Mouse (Mus musculus) hindbrain, embryonic 14.5 days (tissue): ENCODE measurements around the gene Acsl5. TPM values are rescaled to one million over a fixed set of nuclear protein-coding genes. Genes with fewer than 3 reads are reported as not detected.

ENCODE experiments used
- ATAC-seq: fragments of 200-750 bp; cut with Nextera tagmentation; 2 replicates; pipeline ENCODE4 v1.8.0; 2017; ENCODE audit warnings: moderate number of reproducible peaks, mild to moderate bottlenecking, moderate TSS enrichment, moderate library complexity; ENCODE audit not compliant: low FRiP score
- DNase-seq: peaks from one replicate; pipeline ENCODE4 v3.0.0-alpha.2; 2015; ENCODE audit warnings: low spot score
- H3K27ac ChIP-seq: fragments of 300-500 bp; sonication (generic); 2 replicates; pipeline ENCODE4 v1.5.1; 2014; ENCODE audit warnings: mild to moderate bottlenecking, moderate library complexity
- H3K27me3 ChIP-seq: fragments of 300-500 bp; sonication (generic); 2 replicates; pipeline ENCODE4 v1.6.1; 2014; ENCODE audit warnings: mild to moderate bottlenecking, low read length, mixed read lengths; ENCODE audit not compliant: control insufficient read depth, insufficient read depth
- H3K36me3 ChIP-seq: fragments of 300-500 bp; sonication (generic); replicated peaks from 2 replicates; pipeline ENCODE4 v1.6.1; 2014; ENCODE audit not compliant: control insufficient read depth, insufficient read depth
- H3K4me1 ChIP-seq: fragments of 300-500 bp; sonication (generic); replicated peaks from 2 replicates; pipeline ENCODE4 v1.6.1; 2014; ENCODE audit warnings: antibody characterized with exemption, low read length, mixed read lengths; ENCODE audit not compliant: control insufficient read depth, insufficient read depth
- H3K4me2 ChIP-seq: fragments of 300-500 bp; sonication (generic); replicated peaks from 2 replicates; pipeline ENCODE4 v1.6.1; 2014; ENCODE audit warnings: mild to moderate bottlenecking, moderate library complexity
- H3K4me3 ChIP-seq: fragments of 300-500 bp; sonication (generic); replicated peaks from 2 replicates; pipeline ENCODE4 v1.5.1; 2014; ENCODE audit warnings: mild to moderate bottlenecking, low read length
- H3K9ac ChIP-seq: fragments of 300-500 bp; sonication (generic); 2 replicates; pipeline ENCODE4 v1.6.1; 2014
- H3K9me3 ChIP-seq: fragments of 300-500 bp; sonication (generic); 2 replicates; pipeline ENCODE4 v1.6.1; 2016; ENCODE audit warnings: low read length; ENCODE audit not compliant: control insufficient read depth
- WGBS: fragments of 180-500 bp; shearing (Covaris S2); extraction: QIAGEN DNeasy Blood & Tissue Kit; methylation state at CpG from one replicate; pipeline ENCODE4 v1.1.7; 2014; 5-methylcytosine and 5-hydroxymethylcytosine counted together
- polyA plus RNA-seq: library from polyadenylated mRNA; unstranded; fragments of >200 nt; fragmentation: Nextera tagmentation; extraction: Ambion mirVana; gene quantifications from 2 replicates; pipeline ENCODE4 v1.2.1, GENCODE M21; 2014

Acsl5 gene
- polyA plus RNA-seq, 1 experiment from 2014 or later, result 17.3 TPM

DNA sequence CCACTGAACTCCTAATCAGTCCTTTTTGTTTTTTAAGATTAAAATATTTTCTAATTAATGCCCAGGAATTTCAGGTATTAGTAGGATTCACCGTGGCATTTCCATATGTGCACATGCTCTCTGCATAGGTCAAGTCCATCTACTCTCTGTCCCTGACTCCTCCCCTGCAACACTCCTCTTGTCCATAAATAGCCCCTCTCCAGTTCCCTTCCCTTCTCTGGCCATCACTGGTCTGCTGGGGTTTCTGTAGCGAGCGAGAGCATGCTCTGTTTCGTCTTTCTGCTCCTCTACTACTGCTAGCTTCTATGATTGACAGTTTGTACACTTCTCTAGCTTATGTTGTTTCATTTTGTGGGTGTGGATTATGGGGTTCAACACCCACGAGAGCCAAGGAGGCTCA lies 80.0 kb downstream of the Acsl5 start:
- Histone ChIP-seq H3K9ac (no peak overlapping the region), H3K27me3 (no peaks in the 10 kb centered on the region), H3K36me3 (peaks cover 42% of the 10 kb centered on the region), H3K9me3 (no peaks in the 10 kb centered on the region), H3K27ac (no peak overlapping the region), H3K4me2 (no peak overlapping the region), H3K4me1 (no peaks in the 10 kb centered on the region), H3K4me3 (no peak overlapping the region)
- 91% methylated on average over 5 of the region's 5 CpGs for WGBS
- ATAC-seq (no peak), DNase-seq (no peak)

- ATAC-seq (peak; percentile 80; the same call in 1 of the 2 replicates), DNase-seq (peak; percentile 87)
- H3K9ac ChIP-seq, result no peak overlapping the region
- H3K4me2 ChIP-seq, result no peak overlapping the region
- H3K4me3 ChIP-seq, result no peak overlapping the region
- no peaks in the 10 kb centered on the region for H3K27me3 ChIP-seq
- peaks cover 42% of the 10 kb centered on the region for H3K36me3 ChIP-seq
- H3K4me1 ChIP-seq, result no peaks in the 10 kb centered on the region
- no peak overlapping the region for H3K27ac ChIP-seq
- no peaks in the 10 kb centered on the region for H3K9me3 ChIP-seq
- 91% methylated on average over 8 of the region's 8 CpGs for WGBS
These were observed 81.0 kb downstream of the Acsl5 start for GRCm38 (mm10) chr19:55332641-55333268.

DNA sequence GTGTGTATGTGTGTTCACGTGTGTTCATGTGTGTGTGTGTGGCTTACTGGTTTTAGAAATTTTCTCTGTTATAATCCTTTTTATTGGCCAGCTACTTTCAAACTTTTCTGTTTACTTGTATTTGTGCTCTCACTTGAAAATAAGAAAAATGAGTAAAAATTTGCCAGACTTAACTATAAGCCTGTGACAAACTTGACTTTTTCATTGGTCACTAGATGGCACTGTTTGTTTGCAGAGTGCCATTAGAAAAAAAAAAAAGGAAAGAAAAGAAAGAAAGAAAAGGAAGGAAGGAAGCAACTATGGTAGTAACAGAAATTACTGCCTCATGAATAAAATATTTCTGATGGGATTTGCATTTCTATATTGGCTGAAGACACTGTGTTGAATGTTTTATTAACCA lies 84.1 kb downstream of the Acsl5 start:
- H3K9me3 ChIP-seq, result no peaks in the 10 kb centered on the region
- no peak overlapping the region for H3K9ac ChIP-seq
- H3K4me1 ChIP-seq, result no peaks in the 10 kb centered on the region
- H3K27ac ChIP-seq, result no peak overlapping the region
- H3K27me3 ChIP-seq, result no peaks in the 10 kb centered on the region
- H3K4me2 ChIP-seq, result no peak overlapping the region
- ATAC-seq (no peak), DNase-seq (peak; percentile 75)
- H3K36me3 ChIP-seq, result peaks cover 11% of the 10 kb centered on the region; the same call in 1 of the 2 replicates
- H3K4me3 ChIP-seq, result no peak overlapping the region
- WGBS, result 95% methylated on average over 1 of the region's 1 CpGs

DNA sequence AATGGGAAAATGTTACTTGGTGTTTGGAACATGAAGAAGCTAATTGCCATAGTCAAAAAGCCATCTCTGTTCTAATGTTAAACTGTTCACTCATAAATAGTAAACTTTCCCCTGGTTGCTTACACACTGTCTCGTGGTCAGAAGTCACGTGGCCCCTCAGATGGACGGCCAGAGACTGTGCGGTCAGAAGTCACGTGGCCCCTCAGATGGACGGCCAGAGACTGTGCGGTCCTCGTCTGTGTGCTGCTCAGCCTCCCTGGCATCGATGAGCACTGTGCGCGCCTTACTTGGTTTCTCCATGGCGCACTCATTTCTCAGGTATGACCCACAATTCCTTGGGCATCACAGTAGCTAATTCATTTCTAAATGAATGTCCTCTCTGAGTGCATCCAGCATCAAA lies 84.7 kb downstream of the Acsl5 start:
- Histone ChIP-seq H3K27ac (no peak overlapping the region), H3K4me3 (no peak overlapping the region)

GRCm38 (mm10) chr19:55337066-55337465 lies 85.3 kb downstream of the Acsl5 start:
- Histone ChIP-seq H3K27me3 (no peaks in the 10 kb centered on the region), H3K9me3 (no peaks in the 10 kb centered on the region), H3K4me2 (no peak overlapping the region), H3K4me3 (no peak overlapping the region), H3K4me1 (no peaks in the 10 kb centered on the region), H3K27ac (no peak overlapping the region), H3K9ac (no peak overlapping the region), H3K36me3 (0 out of 2 replicates have a peak, but pooled peaks cover 1% of the 10 kb centered on the region)
- ATAC-seq (no peak), DNase-seq (no peak)
- WGBS, result 79% methylated on average over 9 of the region's 9 CpGs

More for the DNA sequence above, 84.7 kb downstream of the Acsl5 start:
- 88% methylated on average over 12 of the region's 12 CpGs for WGBS
- H3K4me2 ChIP-seq, result no peak overlapping the region
- no peaks in the 10 kb centered on the region for H3K4me1 ChIP-seq
- no peaks in the 10 kb centered on the region for H3K27me3 ChIP-seq
- DNase-seq (no peak), ATAC-seq (no peak)
- H3K9me3 ChIP-seq, result no peaks in the 10 kb centered on the region
- 0 out of 2 replicates have a peak, but pooled peaks cover 8% of the 10 kb centered on the region for H3K36me3 ChIP-seq
- no peak overlapping the region for H3K9ac ChIP-seq

DNA sequence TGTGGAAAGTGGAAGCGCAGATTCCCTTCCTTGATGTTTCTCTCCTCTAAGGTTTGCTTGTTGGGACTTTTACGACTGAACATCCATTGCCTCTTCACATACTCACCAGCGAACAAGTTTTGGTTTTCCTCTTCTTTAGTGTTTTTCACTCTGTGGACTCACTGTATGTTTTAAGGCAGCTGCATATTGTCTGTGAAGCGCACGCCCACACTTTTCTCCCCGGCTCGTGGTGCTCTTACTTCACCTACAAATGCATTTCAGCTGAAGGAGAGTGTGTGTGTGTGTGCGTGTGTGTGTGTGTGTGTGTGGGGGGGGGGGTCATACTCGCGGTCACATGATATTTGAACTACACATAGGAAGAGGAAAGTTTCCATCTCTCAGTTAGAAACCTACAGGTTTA lies 85.9 kb downstream of the Acsl5 start:
- 93% methylated on average over 10 of the region's 10 CpGs for WGBS
- H3K9me3 ChIP-seq, result no peaks in the 10 kb centered on the region
- H3K4me2 ChIP-seq, result no peak overlapping the region
- ATAC-seq, result no peak
- H3K27me3 ChIP-seq, result no peaks in the 10 kb centered on the region
- no peak overlapping the region for H3K27ac ChIP-seq
- no peak overlapping the region for H3K9ac ChIP-seq
- H3K36me3 ChIP-seq, result no peaks in the 10 kb centered on the region
- no peak for DNase-seq
- H3K4me1 ChIP-seq, result no peaks in the 10 kb centered on the region
- no peak overlapping the region for H3K4me3 ChIP-seq

DNA sequence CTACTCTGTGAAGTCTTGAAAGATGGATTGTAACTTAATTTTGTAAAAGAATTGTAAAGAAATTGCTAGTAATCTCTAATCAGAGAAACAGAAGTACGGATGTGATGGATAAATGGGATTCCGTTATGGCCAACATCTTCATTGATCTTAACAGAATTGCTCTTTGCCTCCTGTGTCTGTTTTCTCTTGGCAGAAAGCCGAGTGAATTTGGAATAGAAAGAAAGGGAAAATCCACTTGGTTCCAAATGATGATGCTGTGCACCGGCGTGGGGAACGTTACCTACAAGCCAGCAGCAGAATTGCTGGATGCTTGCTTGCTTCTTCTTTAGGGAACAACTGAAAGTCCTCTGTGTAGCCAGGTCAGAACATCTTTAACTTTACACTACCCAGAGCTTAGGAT lies 88.8 kb downstream of the Acsl5 start:
- no peaks in the 10 kb centered on the region for H3K36me3 ChIP-seq
- no peaks in the 10 kb centered on the region for H3K9me3 ChIP-seq
- no peak overlapping the region for H3K9ac ChIP-seq
- no peaks in the 10 kb centered on the region for H3K4me1 ChIP-seq
- no peaks in the 10 kb centered on the region for H3K27me3 ChIP-seq
- 91% methylated on average over 6 of the region's 6 CpGs for WGBS
- H3K27ac ChIP-seq, result no peak overlapping the region
- DNase-seq (no peak), ATAC-seq (no peak)
- no peak overlapping the region for H3K4me3 ChIP-seq
- H3K4me2 ChIP-seq, result no peak overlapping the region

GRCm38 (mm10) chr19:55341377-55341776 lies 89.6 kb downstream of the Acsl5 start:
- Histone ChIP-seq H3K4me1 (no peaks in the 10 kb centered on the region), H3K27me3 (no peaks in the 10 kb centered on the region), H3K4me3 (no peak overlapping the region), H3K27ac (no peak overlapping the region), H3K9me3 (no peaks in the 10 kb centered on the region), H3K36me3 (no peaks in the 10 kb centered on the region), H3K4me2 (no peak overlapping the region), H3K9ac (no peak overlapping the region)
- DNase-seq (no peak), ATAC-seq (no peak)
- WGBS, result 79% methylated on average over 3 of the region's 3 CpGs

DNA sequence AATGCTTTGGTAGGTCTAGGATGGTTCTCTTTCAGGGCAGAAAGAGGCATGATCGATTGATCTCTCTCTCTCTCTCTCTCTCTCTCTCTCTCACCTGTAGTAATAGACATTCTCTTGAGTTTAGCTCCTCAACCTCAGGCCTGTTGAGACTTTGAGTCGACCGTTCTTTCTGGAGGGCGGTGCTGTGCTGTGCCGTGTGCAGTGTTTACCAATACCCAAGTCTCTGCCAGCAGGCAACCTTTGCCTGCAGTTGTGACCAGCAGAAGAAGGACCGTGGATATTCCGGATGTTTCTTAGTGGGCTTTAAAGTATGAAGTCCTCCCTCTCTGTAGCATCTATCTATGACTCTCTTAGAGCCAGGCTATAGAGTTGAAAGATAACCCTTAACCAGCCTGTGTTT lies 90.7 kb downstream of the Acsl5 start:
- H3K9ac ChIP-seq, result no peak overlapping the region
- 95% methylated on average over 7 of the region's 7 CpGs for WGBS

DNA sequence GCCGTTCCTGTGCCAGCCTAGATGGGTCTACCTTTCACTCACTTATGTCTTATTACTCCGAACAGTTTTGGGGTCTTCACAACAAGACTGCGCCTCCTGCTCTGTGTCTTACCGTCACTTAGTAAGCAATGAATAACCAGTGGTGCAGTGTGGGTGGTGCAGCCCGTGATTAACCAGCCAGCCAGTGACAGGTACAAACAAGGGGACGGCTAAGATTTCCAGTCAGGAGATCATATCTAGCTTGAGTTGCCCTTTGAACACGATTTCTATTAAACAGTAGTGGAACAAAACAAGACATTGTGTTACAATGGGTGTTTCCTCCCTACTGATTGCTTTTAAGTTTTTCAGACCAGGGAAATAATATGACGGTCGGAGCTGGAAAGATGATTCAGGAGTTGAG lies 91.5 kb downstream of the Acsl5 start:
- no peak overlapping the region for H3K27ac ChIP-seq
- ATAC-seq, result no peak

More for the DNA sequence above, 90.7 kb downstream of the Acsl5 start:
- ATAC-seq (no peak), DNase-seq (no peak)
- H3K36me3 ChIP-seq, result no peaks in the 10 kb centered on the region
- H3K4me2 ChIP-seq, result no peak overlapping the region
- H3K4me3 ChIP-seq, result no peak overlapping the region
- no peaks in the 10 kb centered on the region for H3K9me3 ChIP-seq
- no peaks in the 10 kb centered on the region for H3K27me3 ChIP-seq
- H3K27ac ChIP-seq, result no peak overlapping the region
- no peaks in the 10 kb centered on the region for H3K4me1 ChIP-seq

More for the DNA sequence above, 91.5 kb downstream of the Acsl5 start:
- H3K4me1 ChIP-seq, result no peaks in the 10 kb centered on the region
- WGBS, result 89% methylated on average over 9 of the region's 9 CpGs
- no peak for DNase-seq
- H3K27me3 ChIP-seq, result no peaks in the 10 kb centered on the region
- no peaks in the 10 kb centered on the region for H3K36me3 ChIP-seq
- no peak overlapping the region for H3K4me3 ChIP-seq
- no peak overlapping the region for H3K4me2 ChIP-seq
- no peaks in the 10 kb centered on the region for H3K9me3 ChIP-seq
- no peak overlapping the region for H3K9ac ChIP-seq
